Mouse (Mus musculus): ENCODE measurements at regions not wholly inside any gene's neighbourhood (a gene's known extent, or its start where the extent isn't known, plus 50 kb on each side); places are given as distances from the start of the nearest gene placed in this dataset.

DNA sequence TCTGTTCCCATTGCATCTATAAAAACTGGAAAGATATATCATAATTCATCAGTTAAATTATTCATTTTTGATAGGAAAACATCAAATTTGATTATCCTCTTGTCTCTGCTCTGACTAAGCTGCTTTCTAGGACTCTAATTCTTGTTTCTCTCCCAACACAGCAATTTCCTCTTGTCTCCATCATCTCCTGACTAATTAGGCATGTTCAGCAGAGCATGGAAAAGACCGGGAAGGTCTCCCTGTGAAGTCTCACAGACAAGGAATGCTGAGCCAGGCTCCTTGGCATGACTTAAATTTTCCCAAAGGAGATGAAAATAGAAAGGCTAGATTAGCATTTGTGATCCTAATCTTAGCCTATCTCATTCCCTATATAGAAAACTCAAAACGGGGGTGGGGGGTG lies 192.3 kb downstream of the Chrna7 start:
- peak in 1 of 2 experiments; percentile 1 for DNase-seq

DNA sequence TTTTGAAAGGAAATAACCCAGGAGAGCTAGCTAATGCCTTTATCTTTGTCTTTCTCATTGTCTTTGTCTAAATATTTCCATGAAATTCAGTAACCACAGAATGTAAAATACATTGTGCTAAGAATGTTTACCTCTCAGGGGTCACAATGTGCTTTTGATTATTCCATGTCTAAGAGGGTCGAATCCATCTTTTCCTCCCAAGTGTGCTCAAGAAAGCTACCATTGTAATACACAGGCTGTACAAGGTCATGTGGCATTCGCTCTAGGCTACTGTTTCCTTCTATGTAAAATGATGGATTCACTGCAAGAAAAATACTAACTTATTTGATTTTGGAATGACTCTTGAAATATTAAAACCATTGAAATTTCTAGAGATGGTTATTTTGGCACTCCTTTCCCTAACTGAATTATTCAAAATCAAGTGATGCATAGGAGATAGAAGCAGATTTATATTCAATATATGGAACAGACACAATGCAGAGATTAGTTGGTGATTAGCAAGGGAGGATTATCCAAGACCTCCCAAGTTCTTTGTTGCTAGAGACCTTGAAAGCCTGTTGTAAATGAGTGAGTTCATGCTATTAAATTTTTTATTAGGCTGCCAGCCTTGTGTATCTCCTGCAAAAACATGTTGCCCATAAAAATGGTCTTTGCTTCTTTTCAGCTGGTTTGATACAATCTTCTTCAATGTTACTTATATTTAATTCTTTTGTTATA lies 193.4 kb downstream of the Chrna7 start:
- no peak for DNase-seq

DNA sequence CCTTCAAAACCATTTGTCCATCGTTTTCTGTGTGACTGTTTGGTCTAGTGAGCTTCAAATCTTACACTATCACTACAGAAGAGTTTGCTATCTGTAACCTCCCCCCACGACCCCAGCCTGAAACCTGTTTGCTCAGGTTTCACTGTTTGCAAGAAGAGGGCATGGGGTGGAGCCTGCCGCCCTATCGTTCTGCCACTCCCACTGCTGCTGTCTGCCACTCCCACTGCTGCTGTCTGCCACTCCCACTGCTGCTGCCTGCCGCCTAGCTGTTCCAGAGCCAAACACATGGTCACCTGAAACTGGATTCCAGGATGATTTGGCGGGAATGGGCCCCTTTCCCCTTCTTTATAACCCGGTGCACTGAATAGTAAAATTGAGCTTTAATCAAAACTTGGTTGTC lies 157.6 kb upstream of the A26c2 start:
- no peak for DNase-seq

Measured in cerebellum, postnatal 25 days (tissue).